Mouse (Mus musculus) olfactory bulb, adult 2 months (tissue): ENCODE results near the gene Usp46. TPM values are rescaled to one million over a fixed set of nuclear protein-coding genes. Genes with fewer than 3 reads are reported as not detected.
A peak's percentile ranks its signal among the peaks of the same experiment; 100 is the strongest.

Experiments used
- H3K27ac ChIP-seq: fragments of 200-500 bp; 2 replicates; pipeline ENCODE4 v1.5.1; 2012; ENCODE audit warnings: low read depth, low read length; ENCODE audit not compliant: insufficient read depth
- H3K4me1 ChIP-seq: fragments of 200-500 bp; 2 replicates; pipeline ENCODE4 v1.6.1; 2012; ENCODE audit warnings: low read length; ENCODE audit not compliant: control insufficient read depth, insufficient read depth
- H3K4me3 ChIP-seq: fragments of 200-500 bp; 2 replicates; pipeline ENCODE4 v1.5.1; 2012; ENCODE audit warnings: mild to moderate bottlenecking, low read depth, low read length, moderate library complexity; ENCODE audit not compliant: insufficient read depth
- CTCF ChIP-seq: fragments of 200-500 bp; IDR thresholded peaks from 2 replicates; pipeline ENCODE4 v1.5.1; 2012; ENCODE audit warnings: low read depth, mild to moderate bottlenecking, low read length, moderate library complexity; ENCODE audit not compliant: insufficient read depth
- POLR2A ChIP-seq: fragments of 200-500 bp; IDR thresholded peaks from 2 replicates; pipeline ENCODE4 v1.6.1; 2012; ENCODE audit warnings: mild to moderate bottlenecking, low read depth, low read length, moderate library complexity; ENCODE audit not compliant: insufficient read depth
- WGBS: fragments of 180-500 bp; shearing (Covaris S2); methylation state at CpG from one replicate; pipeline ENCODE4 v1.1.7; 2018; 5-methylcytosine and 5-hydroxymethylcytosine counted together
- polyA plus RNA-seq: library from polyadenylated mRNA; stranded (reverse); fragments of >200 nt; gene quantifications from 2 replicates; pipeline ENCODE4 v1.2.4, GENCODE M21; 2012; ENCODE audit warnings: low replicate concordance; ENCODE audit not compliant: missing spikeins, insufficient read depth, insufficient read length

Gene Usp46
- polyA plus RNA-seq, 1 experiment = 164 TPM

DNA sequence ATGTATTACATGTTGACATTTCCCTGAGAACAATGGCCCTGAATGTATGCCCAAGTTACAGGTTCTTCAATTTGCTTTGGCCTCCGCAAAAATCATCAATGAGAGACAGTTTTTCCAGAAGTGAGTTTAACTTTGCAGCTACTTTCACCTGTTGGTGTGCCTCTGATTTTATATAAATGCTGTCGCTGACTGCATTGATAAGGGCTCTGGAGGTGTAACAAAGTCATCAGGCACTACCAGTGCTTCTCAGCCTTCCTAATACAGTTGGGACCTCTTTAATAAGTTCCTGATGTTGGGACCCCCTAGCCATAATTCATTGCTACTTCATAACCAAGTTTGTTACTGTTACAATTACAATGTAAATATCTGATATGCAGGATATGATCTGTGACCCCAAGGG, 27.4 kb upstream of the Usp46 start:
- WGBS = 96% methylated on average over 2 of the region's 2 CpGs
- no peak overlapping the region for H3K4me3 ChIP-seq
- TF ChIP-seq CTCF (no peak), POLR2A (no peak)

DNA sequence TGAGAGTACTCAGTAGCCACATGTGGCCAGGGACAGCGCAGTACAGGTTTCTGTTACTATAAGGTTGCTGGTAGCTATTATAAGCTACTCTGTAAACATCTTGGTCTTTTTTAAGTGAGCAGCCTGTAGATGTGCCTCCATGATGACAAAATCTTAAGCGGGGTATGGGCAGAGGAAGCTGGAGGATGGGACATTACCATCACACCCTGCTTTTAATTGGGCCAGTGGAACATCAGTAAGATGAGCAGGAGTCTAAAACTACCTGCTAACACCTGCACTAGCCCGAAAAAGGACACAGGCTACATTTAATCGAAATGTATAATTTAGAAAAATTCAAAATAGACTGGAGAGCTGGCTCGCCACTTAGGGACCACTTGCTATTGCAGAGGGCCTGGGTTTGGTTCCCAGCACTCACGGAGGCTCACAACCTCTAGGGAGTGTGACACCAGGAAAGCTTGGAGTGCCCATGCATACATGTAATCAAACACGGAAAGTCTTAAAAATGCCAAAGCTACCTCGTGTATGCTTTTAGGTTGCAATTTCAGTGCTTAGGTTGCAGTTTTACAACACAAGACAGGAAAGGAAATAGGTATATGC, 26.7 kb upstream of the Usp46 start:
- 0 out of 2 replicates have a peak, but pooled peaks cover 5% of the 10 kb centered on the region for H3K4me1 ChIP-seq

More for the DNA sequence above, 27.4 kb upstream of the Usp46 start:
- Histone ChIP-seq H3K4me1 (0 out of 2 replicates have a peak, but pooled peaks cover 5% of the 10 kb centered on the region), H3K27ac (no peak overlapping the region)

DNA sequence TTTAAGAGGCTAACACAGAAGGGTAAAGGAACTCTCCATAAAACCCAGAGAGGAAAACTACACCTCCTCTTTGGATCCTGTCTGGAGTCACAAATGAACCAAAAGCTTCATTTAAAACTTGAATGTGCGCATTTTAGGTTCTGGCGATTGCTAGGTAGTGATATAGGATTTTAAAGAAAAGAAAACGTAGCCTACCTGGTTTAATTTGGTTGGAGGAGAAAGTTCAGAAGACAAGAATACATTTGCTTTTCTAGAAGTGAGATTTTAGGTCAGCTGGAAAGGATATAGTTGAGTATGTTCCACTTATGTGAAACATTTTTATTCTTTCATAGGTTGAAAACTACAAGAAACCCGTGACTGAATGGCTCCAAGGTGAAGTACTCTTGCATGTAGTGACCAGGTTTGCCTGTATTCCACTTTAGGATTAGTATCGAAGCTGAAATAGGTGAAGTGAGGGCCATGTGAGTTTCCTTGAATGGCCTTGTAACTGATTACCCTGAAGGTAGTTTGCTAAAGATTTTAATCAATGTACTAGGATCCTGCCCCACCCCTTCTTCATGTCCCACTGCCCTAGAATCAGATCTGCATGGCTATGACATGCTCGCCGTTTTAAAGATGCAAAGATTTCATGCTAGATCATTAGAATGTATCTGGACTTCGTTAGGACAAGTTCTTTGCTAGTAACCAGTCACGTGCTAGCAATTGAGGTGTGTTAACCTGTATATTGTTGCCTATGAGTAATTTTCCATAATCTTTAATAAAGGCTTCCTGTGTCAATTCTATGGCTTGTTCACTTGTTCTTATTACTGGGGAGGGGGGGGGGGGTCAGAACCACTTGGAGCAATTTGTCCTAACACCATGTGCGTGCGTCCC, 25.6 kb upstream of the Usp46 start:
- TF ChIP-seq CTCF (no peak), POLR2A (no peak)
- 30% methylated on average over 11 of the region's 11 CpGs for WGBS
- peak overlapping the region; percentile 87; the same call in 1 of the 2 replicates for H3K27ac ChIP-seq

More for the DNA sequence above, 26.7 kb upstream of the Usp46 start:
- TF ChIP-seq CTCF (no peak), POLR2A (no peak)
- 88% methylated on average over 8 of the region's 8 CpGs for WGBS
- no peak overlapping the region for H3K4me3 ChIP-seq
- H3K27ac ChIP-seq = no peak overlapping the region

DNA sequence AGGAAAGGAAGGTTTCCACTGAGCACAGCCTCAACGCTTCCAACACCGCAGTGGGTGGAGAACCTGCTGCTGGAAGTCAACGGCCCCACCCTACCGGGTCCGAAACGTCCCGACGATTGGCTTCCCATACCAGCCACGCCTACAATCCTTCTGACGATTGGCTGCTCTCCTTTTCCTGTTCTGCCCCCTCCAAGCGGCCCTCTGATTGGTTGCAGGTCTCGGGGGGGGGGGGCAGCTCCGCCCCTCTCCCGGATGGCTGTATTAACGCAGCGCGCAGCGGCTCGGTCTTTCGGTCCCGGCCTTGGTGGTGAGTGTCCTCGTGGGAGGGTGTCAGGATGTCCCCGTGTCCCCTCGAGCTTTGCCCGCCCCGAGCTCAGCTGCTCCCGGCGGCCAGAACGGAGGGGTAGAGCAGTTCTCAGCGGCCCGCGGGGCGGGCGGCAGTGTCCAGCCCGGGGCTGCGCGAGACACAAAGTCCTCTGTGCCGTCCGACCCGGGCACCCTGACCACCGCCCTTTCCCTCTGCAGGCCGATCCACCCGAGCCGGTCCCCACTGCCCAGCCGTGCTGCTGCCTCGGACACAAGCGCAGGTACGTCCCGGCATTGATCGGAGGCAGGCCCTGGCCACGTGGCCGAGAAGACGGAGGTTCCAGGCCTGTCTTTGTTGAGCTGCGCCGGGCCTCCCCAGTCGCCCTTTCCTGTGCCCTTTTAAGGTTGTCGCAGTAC, 24.8 kb upstream of the Usp46 start:
- Histone ChIP-seq H3K4me1 (0 out of 2 replicates have a peak, but pooled peaks cover 3% of the 10 kb centered on the region), H3K27ac (peak overlapping the region; percentile 87), H3K4me3 (peak overlapping the region; percentile 99)
- WGBS = under 1% methylated on average over 57 of the region's 57 CpGs
- TF ChIP-seq POLR2A (peak; percentile 71; the same call in 1 of the 2 replicates), CTCF (no peak)

More for the DNA sequence above, 25.6 kb upstream of the Usp46 start:
- Histone ChIP-seq H3K4me3 (peak overlapping the region; percentile 99), H3K4me1 (0 out of 2 replicates have a peak, but pooled peaks cover 3% of the 10 kb centered on the region)

DNA sequence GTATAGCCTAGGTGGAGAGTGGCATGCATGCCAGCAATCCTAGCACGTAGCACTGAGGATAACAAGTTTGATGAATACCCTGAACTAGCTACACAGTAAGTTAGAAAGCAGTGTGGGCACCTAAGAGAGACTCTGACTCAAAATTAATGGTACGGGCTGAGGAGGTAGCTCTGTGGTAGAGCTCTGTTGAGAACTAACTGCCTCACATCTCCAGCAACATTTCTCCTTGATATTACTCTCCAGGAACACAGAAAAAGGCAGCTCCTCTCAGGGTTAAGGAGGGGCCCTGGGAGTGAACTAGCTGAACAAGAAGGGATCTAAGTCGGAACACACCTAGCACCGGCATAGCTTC, 24.2 kb upstream of the Usp46 start:
- peak overlapping the region; percentile 63; the same call in 1 of the 2 replicates for H3K27ac ChIP-seq
- WGBS = 36% methylated on average over 4 of the region's 4 CpGs
- no peak for TF ChIP-seq POLR2A
- no peak for TF ChIP-seq CTCF
- H3K4me3 ChIP-seq = peak overlapping the region; percentile 99
- H3K4me1 ChIP-seq = no peaks in the 10 kb centered on the region

DNA sequence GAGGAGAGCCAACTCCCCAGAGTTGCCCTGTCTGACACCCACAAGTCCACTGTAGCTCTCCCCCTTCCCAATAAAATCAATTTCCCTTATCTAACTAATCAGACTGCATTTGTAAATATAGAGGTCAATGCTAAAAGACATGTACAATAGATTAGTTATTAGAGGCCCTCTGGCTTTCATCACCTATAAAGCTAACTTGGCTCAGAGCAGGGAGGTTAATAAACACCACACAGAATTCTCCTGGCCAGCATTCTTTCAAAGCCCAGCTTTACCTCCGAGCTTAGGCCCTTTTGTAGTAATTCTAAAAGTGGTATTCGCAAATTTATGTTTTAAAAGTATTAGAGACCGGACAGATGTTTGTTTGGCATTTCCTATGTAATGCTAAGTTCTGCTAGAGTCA, 21.4 kb upstream of the Usp46 start:
- WGBS = 93% methylated on average over 3 of the region's 3 CpGs
- TF ChIP-seq CTCF = no peak
- no peak for TF ChIP-seq POLR2A
- Histone ChIP-seq H3K27ac (no peak overlapping the region), H3K4me1 (no peaks in the 10 kb centered on the region), H3K4me3 (no peak overlapping the region)

DNA sequence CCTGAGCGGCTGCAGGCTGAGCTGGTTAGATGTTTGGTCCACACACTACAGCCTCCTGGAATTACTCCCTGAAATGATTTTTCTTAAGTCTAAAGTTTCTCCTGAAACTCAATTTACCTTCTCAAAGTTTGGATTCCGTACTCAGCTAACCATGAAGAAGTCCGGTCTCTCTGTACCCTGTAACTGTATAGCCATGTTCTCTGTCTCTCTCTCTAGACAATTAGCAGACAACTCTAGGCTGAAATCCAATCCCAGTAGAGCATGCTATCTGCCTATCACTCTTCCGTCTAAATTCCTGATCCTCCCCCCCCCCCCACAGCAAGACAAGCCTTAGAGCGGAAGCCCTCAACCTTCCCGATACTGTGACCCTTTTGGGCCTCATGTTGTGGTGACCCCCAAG, 13.5 kb upstream of the Usp46 start:
- no peak for TF ChIP-seq CTCF
- no peak for TF ChIP-seq POLR2A
- no peak overlapping the region for H3K27ac ChIP-seq
- H3K4me1 ChIP-seq = peaks cover 6% of the 10 kb centered on the region
- no peak overlapping the region for H3K4me3 ChIP-seq
- 94% methylated on average over 6 of the region's 6 CpGs for WGBS

DNA sequence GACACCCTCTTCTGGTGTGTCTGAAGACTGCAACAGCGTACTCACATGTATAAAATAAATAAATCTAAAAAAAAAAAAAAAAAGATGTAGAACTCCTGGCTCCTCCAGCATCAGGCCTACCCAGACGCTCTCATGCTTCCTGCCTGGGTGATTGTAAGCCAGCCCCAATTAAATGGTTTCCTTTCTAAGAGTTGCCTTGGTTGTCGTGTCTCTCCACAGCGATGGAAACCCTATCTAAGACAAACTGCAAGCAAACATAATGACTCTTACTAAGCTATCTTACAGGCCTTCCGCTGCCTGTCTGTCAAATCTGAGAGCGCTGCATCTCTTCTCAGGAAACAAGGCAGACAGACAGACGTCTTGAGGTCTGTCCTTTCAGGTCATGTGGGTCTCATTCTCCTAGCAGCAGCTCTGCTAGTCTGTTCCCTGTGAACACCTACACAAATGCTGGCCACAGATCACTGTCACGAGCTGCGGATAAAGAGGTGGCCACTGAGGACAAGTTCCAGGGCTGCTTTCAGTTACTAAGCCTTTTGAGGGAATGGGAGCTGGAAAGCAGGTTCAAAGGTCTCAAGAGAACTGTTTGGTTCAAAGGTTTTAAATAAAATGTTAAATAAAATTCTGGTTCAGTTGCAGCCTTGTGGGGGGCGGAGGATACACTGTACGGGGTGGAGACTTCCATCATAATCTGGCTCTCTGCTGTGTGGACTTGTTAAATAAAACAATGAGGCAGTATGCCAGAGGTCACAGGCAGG, 10.8 kb upstream of the Usp46 start:
- H3K4me3 ChIP-seq = no peak overlapping the region
- H3K4me1 ChIP-seq = peaks cover 7% of the 10 kb centered on the region
- 79% methylated on average over 11 of the region's 11 CpGs for WGBS
- no peak for TF ChIP-seq CTCF
- TF ChIP-seq POLR2A = no peak
- H3K27ac ChIP-seq = no peak overlapping the region
